Mouse (Mus musculus) megakaryocyte, embryonic 14.5 days (primary cell): ENCODE results near the gene Gnat1. TPM values are rescaled to one million over a fixed set of nuclear protein-coding genes. Genes with fewer than 3 reads are reported as not detected.

Source experiments
- H3K27me3 ChIP-seq: replicated peaks from 2 replicates; pipeline ENCODE3; 2012; ENCODE audit warnings: inconsistent platforms
- H3K36me3 ChIP-seq: replicated peaks from 2 replicates; pipeline ENCODE3; 2012; ENCODE audit warnings: low read length, inconsistent platforms, mixed read lengths
- H3K4me1 ChIP-seq: 2 replicates; pipeline ENCODE4 v1.6.1; 2012; ENCODE audit warnings: inconsistent platforms
- H3K4me3 ChIP-seq: replicated peaks from 2 replicates; pipeline ENCODE3; 2012; ENCODE audit warnings: moderate library complexity, mild to moderate bottlenecking, inconsistent platforms
- H3K9me3 ChIP-seq: 2 replicates; pipeline ENCODE4 v1.6.1; 2012; ENCODE audit warnings: inconsistent platforms
- FLI1 ChIP-seq: IDR thresholded peaks from 2 replicates; pipeline ENCODE4 v1.6.1; 2012; ENCODE audit warnings: low read length, inconsistent platforms, mixed read lengths
- GATA1 ChIP-seq: IDR thresholded peaks from 3 replicates; pipeline ENCODE4 v1.6.1; 2012; ENCODE audit warnings: mixed read lengths, low read length, inconsistent platforms, borderline replicate concordance
- polyA plus RNA-seq: library from polyadenylated mRNA; stranded (reverse); fragments of >175 nt; gene quantifications from 2 replicates; pipeline ENCODE4 v1.2.3, GENCODE M21; 2012; ENCODE audit warnings: low replicate concordance; ENCODE audit not compliant: insufficient read depth

Gnat1 gene
- polyA plus RNA-seq, 1 experiment, result not detected

GRCm38 (mm10) chr9:107665308-107665707 lies 14.2 kb downstream of the Gnat1 start:
- H3K4me1 ChIP-seq, result peaks cover 14% of the 10 kb centered on the region
- H3K9me3 ChIP-seq, result no peaks in the 10 kb centered on the region
- TF ChIP-seq GATA1 (no peak), FLI1 (no peak)
- H3K36me3 ChIP-seq, result no peaks in the 10 kb centered on the region
- peaks cover 92% of the 10 kb centered on the region for H3K27me3 ChIP-seq
- no peak overlapping the region for H3K4me3 ChIP-seq

GRCm38 (mm10) chr9:107663525-107663924 lies 16.0 kb downstream of the Gnat1 start:
- H3K4me3 ChIP-seq, result no peak overlapping the region
- H3K9me3 ChIP-seq, result no peaks in the 10 kb centered on the region
- TF ChIP-seq GATA1 (no peak), FLI1 (no peak)
- peaks cover 14% of the 10 kb centered on the region for H3K4me1 ChIP-seq
- peaks cover 92% of the 10 kb centered on the region for H3K27me3 ChIP-seq
- no peaks in the 10 kb centered on the region for H3K36me3 ChIP-seq

- Histone ChIP-seq H3K27me3 (peaks cover 92% of the 10 kb centered on the region), H3K4me1 (peaks cover 16% of the 10 kb centered on the region), H3K9me3 (no peaks in the 10 kb centered on the region), H3K4me3 (no peak overlapping the region), H3K36me3 (no peaks in the 10 kb centered on the region)
- TF ChIP-seq FLI1 (no peak), GATA1 (no peak)
These were observed 17.2 kb downstream of the Gnat1 start for GRCm38 (mm10) chr9:107662342-107662741.

- Histone ChIP-seq H3K27me3 (peaks cover 91% of the 10 kb centered on the region), H3K36me3 (no peaks in the 10 kb centered on the region), H3K4me3 (no peak overlapping the region), H3K4me1 (peaks cover 11% of the 10 kb centered on the region), H3K9me3 (no peaks in the 10 kb centered on the region)
- no peak for TF ChIP-seq FLI1
- TF ChIP-seq GATA1, result no peak
These were observed 18.7 kb downstream of the Gnat1 start for GRCm38 (mm10) chr9:107660777-107661176.

GRCm38 (mm10) chr9:107659961-107660360 lies 19.6 kb downstream of the Gnat1 start:
- H3K36me3 ChIP-seq, result no peaks in the 10 kb centered on the region
- peaks cover 16% of the 10 kb centered on the region for H3K4me1 ChIP-seq
- no peak for TF ChIP-seq FLI1
- no peaks in the 10 kb centered on the region for H3K9me3 ChIP-seq
- no peak overlapping the region for H3K4me3 ChIP-seq
- peaks cover 91% of the 10 kb centered on the region for H3K27me3 ChIP-seq

GRCm38 (mm10) chr9:107659551-107659950 lies 20.0 kb downstream of the Gnat1 start:
- peaks cover 16% of the 10 kb centered on the region for H3K4me1 ChIP-seq
- H3K36me3 ChIP-seq, result no peaks in the 10 kb centered on the region
- peaks cover 92% of the 10 kb centered on the region for H3K27me3 ChIP-seq
- TF ChIP-seq FLI1 (no peak), GATA1 (no peak)
- H3K9me3 ChIP-seq, result no peaks in the 10 kb centered on the region
- no peak overlapping the region for H3K4me3 ChIP-seq

GRCm38 (mm10) chr9:107658096-107658495 lies 21.4 kb downstream of the Gnat1 start:
- H3K4me1 ChIP-seq, result peaks cover 20% of the 10 kb centered on the region
- peaks cover 91% of the 10 kb centered on the region for H3K27me3 ChIP-seq
- no peak overlapping the region for H3K4me3 ChIP-seq
- no peak for TF ChIP-seq FLI1
- no peak for TF ChIP-seq GATA1
- H3K36me3 ChIP-seq, result no peaks in the 10 kb centered on the region
- H3K9me3 ChIP-seq, result no peaks in the 10 kb centered on the region

- Histone ChIP-seq H3K27me3 (peaks cover 82% of the 10 kb centered on the region), H3K9me3 (no peaks in the 10 kb centered on the region), H3K4me1 (peaks cover 20% of the 10 kb centered on the region), H3K36me3 (no peaks in the 10 kb centered on the region), H3K4me3 (no peak overlapping the region)
- TF ChIP-seq GATA1, result no peak
- TF ChIP-seq FLI1, result no peak
These were observed 22.4 kb downstream of the Gnat1 start for GRCm38 (mm10) chr9:107657144-107657543.

GRCm38 (mm10) chr9:107654585-107654984 lies 24.9 kb downstream of the Gnat1 start:
- H3K27me3 ChIP-seq, result peaks cover 85% of the 10 kb centered on the region
- no peaks in the 10 kb centered on the region for H3K9me3 ChIP-seq
- no peaks in the 10 kb centered on the region for H3K36me3 ChIP-seq
- peaks cover 18% of the 10 kb centered on the region; the same call in 1 of the 2 replicates for H3K4me1 ChIP-seq
- H3K4me3 ChIP-seq, result no peak overlapping the region
- no peak for TF ChIP-seq FLI1
- no peak for TF ChIP-seq GATA1

GRCm38 (mm10) chr9:107653474-107653873 lies 26.0 kb downstream of the Gnat1 start:
- no peaks in the 10 kb centered on the region for H3K9me3 ChIP-seq
- H3K27me3 ChIP-seq, result peaks cover 79% of the 10 kb centered on the region
- H3K4me1 ChIP-seq, result peaks cover 19% of the 10 kb centered on the region; the same call in 1 of the 2 replicates
- no peaks in the 10 kb centered on the region for H3K36me3 ChIP-seq
- no peak for TF ChIP-seq FLI1
- TF ChIP-seq GATA1, result no peak
- no peak overlapping the region for H3K4me3 ChIP-seq

- Histone ChIP-seq H3K4me3 (no peak overlapping the region), H3K27me3 (peaks cover 58% of the 10 kb centered on the region), H3K36me3 (no peaks in the 10 kb centered on the region), H3K9me3 (no peaks in the 10 kb centered on the region), H3K4me1 (peaks cover 12% of the 10 kb centered on the region; the same call in 1 of the 2 replicates)
- no peak for TF ChIP-seq FLI1
- TF ChIP-seq GATA1, result no peak
These were observed 28.6 kb downstream of the Gnat1 start for GRCm38 (mm10) chr9:107650708-107651481.
